Mouse (Mus musculus) frontal cortex, postnatal 10 days (tissue): ENCODE measurements at regions not wholly inside any gene's neighbourhood (a gene's known extent, or its start where the extent isn't known, plus 50 kb on each side); places are given as distances from the start of the nearest gene placed in this dataset.
"Not testable (repeated sequence)": the region's sequence is repeated elsewhere in the genome, so short reads cannot be mapped to it uniquely, and the experiment has no call there.

Source experiments
- DNase-seq, 2 experiments: peaks; one replicate each; pipeline ENCODE4 v3.0.0; 2022; ENCODE audit warnings: low spot score in 2 of 2, mixed read lengths in 1 of 2

DNA sequence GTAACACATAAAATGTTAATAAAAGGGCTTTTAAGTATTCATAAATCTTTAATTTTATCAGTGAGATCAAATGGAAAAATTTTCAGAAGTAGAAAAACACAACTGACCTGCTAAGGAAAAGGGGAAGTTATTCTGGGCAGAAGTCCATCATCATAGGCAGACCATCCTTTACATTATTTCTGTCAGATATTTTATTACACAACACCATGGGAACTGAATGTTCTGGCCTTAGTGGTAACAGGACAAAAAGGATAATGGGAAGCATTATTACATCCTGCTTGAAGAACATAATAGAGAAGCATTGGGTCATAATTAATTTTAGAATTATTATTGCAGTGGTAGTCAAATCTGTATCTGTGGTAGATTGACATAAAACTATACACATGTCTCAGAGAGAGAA is 603.5 kb upstream of the Gje1 start:
- no peak for DNase-seq

DNA sequence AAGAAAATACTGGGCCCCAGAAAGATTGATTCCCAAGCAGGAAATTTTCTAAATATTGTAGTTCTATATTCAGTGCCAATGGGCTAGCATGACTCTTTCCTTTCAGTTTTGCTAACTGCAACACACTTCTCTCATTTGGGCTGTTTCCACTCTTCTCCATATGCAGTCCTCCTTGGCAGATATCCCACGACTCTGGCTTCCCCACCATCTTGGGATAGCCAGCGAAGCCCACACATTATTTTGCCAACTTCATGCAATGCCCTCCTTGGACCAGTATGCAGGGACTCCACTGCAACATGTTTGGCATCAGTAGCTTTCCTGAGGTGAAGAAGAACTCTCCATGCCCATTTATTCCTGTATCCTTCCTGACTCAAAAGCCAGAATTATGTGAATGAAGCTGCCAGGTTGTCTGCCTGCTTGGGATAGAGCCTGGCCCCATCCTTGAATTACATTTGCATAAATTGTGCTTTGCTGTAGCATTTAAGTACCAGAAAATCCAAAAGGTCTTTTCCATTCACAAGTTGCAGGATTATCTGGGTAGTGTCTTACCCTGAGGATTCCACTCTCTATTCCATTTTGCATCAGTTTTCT is 599.1 kb upstream of the Gje1 start:
- no peak for DNase-seq

DNA sequence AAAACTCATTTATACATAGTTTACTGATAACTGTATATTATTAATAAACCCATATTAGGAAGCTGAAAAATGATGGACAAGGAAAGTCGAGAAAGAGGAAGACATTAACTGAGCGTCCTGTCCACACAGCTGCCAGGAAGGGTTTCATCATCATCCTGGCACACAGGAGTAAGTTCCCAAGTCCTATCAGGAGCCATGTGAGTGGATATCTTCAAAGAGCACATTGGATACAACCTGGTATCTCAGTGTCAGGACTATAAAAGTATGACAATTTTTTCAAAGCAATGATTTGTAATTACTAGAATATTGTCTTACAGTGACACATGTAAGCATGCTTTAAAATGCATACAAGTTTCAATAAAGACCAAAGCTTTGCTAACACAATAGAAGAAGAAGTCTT is 592.6 kb upstream of the Gje1 start:
- DNase-seq = no peak

DNA sequence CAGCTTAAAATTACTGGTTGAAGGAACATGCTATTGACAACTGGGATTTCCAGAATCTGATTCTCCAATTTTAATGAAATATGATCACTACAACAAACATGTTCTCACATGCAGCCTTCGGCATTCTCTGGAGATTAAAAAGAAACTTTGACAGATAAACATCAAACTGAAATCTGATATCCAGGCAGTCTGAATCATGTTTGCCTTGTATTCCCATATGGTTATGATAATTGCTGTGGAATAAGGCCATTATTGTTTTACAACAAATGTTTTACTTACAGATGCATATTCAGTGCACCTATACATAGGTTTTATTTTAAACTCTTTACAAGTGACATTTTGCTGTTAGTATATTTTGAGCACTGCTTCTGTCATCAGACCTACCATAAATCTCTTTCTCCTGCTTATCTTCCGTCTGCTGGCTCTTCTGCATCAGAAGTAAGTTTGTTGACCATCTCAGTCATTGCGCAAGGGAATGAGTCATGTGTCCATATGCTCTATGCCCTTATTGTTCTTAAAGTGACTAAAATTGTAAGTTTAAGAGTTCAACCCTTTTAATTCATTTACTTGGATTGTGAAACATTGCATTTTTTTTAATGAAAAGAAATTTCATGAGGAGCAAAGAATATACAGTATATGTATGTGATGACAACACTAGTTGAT is 587.9 kb upstream of the Gje1 start:
- no peak for DNase-seq

DNA sequence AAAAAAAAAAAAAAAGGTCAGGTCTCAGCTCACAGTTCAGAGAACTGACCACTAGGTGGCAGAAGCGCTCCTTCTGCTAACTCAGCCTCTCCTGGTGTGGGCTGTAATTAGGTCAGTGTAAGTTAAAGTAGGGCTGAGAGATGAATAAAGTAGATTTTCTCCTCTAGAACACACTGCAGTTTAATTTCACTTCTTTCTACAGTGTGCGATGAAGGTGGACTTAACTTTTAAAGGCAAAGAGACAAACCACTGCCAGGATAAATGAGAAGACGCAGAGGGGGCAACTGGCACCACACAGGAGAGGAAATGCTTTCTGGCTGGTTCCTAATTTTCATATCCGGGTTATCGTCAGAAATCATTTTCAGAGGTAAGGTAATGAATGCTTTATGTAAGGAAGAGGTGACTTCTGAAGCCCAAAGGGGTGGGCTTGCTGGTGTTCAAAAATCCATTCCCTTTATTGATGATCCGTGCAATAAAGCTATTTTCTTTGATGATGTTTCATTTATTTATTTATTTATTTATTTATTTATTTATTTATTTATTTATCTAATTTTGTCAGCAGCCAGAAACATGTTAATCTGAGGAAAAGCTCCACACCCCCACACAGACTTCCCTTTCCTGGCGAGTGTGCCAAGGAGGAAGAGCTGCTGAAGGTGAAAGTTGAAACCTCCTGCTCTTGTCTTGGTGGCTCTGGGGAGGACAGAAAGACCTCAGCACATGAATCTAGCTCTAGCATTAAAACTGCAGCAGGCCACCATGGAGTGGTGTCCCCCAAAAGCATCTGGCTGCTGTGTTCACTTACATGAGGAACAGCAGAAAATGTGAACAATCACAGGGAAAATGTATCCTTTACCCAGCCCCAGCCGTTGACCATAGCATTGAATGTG is 582.4 kb upstream of the Gje1 start:
- peak; percentile 19 to 66 for DNase-seq

DNA sequence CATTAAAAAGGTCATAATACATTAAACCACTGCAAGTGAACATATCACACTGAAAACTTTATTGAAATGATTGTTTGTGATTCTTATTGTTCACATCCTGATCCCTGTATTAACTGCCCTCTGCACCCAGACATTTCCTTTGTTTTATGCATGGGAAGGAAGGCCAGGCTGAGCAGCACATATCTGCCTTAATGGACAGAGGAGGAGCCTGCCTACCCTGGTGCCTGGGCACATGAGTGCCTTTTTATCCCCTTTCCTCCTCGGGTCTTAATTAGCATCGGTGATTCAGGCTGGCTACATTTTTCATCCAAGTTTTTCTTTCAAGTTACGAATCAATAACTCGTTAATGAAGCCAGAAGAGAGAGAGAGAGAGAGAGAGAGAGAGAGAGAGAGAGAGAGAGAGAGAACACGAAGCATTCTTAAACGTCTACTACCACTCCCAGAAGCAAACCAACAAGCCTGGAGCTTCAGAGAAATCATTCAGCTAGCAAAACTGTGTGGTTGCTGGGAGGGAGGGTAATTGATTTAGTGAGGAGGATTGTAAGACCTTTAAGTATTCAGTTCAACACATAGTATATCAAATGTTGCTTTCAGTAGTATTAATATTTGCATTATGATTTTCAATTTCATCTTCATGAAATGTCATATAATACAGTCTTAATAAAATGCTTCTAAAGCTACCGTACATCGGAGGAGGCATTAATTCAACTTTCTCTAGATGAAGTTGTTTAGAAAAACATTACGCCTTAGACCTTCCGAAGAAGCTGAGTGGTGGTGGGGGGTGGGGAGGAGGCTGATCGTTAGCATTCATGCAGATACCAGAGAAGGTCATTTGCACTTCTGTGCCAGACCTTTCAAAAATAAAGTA is 581.6 kb upstream of the Gje1 start:
- no peak for DNase-seq

DNA sequence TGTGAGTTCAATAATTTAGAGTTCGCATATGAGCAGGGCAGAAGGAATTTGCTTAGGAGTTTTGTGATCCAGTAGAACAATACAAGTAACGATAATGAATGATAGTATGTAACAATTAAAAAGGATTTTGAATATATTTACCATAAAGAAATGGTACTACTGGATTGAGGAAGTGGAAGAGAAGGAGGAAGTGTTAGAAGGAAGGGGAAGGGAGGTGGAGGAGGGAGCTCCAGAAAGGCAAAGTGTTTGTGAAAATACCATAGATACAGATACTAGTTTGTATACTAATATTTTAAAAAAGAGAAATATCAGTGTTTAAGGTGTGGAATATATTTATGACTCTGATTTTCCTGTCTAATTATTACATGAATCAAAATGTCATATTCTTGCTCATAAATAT is 579.2 kb upstream of the Gje1 start:
- DNase-seq = no peak

DNA sequence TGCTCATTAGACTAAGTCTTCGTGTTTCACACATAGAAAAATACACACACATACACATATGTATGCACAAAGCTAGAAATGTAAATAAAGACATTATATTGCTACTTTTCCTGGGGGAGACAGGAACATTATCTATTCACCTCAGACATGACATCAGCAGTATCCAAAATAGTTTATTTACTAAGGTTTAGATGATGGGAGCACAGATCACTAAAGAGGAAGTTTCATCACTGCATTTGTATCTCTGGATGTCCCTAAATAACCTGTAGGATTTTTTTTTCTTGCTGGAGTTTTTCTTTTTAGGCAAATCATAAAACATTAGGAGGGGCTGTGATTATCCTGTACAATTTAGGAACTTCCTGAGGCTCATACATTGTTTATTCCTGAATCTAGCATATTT is 576.1 kb upstream of the Gje1 start:
- no peak for DNase-seq

DNA sequence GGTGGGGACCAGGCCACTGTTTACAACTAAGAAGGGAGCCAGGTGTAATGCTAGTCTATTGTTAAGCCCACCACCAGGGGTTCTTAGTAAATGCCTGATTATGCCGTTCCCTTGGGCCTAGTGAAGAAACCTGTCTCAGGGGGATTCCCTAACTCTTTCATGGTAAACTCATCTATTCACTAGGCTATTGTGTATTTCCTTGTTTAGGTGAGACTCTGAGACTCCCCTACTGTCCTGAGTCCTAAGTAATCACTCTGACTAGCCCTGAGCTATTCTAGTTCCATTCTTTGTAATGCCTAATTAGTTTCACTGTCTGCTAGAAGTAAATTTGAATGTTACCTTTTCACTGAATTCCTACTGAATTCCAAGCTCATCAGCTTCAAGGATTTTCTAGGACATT is 545.3 kb upstream of the Gje1 start:
- not testable (repeated sequence) for DNase-seq

DNA sequence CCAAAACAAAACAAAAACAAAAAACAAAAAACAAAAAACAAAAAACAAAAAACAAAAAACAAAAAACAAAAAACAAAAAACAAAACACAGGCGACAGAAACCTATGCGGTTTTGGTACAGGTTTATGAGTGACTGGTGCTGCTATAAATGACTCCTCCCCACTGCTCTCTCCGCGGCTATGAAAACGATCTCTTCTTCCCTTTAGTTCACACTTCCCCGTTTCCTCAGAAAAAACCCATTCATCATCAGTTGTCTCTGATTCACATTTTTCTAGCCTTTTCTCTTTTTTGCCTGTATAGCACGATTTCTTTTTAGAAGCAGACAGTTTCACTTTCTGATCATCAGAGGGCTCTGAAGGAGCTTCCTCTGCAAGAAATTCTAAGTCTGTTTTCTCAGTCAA is 544.3 kb upstream of the Gje1 start:
- DNase-seq = not testable (repeated sequence)

DNA sequence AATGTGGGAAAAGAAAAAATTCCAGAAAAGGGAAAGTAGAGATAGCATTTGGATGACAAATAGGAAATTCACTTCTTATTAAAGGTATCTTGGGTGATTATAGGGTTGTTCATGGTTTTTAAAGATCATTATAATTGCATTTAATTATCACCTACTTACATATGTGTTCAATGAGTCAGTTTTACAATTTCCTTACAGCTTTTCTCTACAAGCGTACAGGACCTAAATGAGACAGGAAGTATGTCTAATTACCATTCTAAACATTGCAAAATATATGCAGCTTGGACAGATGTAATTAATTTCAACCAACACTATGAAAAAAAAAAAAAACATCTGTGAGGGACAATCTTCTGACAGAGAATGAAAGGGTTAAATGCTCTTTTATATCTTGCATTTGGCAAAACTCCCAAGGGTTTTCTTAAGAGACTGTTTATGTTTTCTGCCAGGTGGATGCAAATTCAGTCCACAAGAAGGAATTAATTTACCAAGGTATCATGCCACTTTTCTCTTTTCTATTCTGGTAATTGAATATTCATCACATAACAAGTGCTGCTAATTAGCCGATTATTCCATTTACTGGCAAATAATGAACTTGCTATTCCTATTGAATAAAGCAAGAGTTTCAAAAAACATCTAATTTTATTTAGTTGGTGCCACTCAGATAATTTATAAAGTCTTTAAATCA is 531.5 kb upstream of the Gje1 start:
- no peak for DNase-seq

DNA sequence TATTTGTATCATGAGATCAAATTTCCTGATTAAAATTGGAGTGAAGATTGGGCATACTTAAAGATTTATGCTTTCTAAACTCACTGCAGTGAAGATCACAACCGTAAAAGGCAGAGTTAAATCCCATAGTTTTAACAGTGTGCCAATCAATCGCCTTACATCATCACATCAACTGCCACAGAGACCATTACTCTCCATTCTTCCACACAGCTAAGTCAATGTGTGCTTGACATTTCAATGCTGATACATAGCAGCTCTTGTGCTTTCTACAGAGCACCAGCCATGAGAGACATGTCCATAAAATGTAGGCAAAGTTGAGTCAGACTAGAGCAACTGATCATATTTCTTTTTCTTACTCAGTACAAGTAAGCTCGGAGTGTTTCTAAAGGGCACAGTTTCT is 530.9 kb upstream of the Gje1 start:
- no peak for DNase-seq

DNA sequence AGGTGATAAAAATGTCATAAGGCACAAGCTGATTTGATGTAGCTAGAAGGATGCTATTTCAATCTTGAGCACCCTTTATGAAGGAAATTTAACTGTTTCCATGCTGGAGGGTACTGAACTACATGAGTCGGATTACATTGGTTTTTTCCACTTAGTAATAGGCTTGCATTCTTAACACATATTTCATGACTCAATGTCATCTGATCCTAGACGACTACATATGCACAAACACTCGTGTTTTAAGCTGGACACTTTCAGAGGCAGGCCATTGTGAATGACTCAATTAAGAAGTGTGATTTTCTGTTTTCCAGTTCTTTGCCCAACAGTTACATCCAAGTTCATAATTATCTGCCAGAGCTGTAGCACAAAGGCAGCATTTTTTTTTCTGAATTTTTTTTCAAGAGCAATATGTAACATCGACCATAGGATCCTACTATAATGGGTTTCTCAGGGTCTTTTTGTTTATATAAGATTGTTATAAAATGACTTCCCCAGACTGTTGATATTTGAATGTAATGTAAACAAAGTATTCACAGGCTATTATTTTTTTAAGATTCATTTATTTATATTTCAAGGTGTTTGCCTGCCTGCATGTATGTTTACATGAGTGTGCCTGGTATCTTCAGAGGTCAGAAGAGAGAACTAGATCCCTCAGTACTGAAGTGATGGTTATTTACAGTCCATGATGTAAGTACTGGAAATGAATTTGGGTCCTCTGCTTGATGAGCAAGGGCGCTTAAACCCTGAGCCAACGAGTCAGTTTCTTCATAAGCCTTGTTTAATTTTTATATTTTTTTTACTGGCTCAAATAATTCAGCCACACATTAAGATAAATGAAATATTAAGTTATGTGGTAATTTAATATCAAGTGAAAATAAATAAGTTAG is 526.6 kb upstream of the Gje1 start:
- no peak for DNase-seq

DNA sequence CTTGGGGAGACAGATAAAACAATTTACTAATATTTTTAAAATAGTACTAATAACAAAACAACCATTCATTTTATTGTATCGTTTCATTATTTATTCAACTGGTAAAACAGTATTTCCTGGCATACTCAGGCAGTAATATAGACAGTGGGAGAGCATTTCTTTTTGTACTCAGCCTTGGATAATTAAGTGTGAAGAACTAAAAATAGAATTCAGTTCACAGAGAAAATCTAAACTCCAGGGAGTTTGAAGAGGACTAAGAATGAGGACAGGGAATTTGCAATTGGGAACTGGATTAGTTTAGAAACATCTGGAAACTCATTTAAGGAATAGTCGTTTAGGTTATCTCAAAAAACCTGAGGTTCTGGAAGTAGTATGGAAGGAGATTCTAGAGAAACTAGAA is 525.4 kb upstream of the Gje1 start:
- DNase-seq = no peak

DNA sequence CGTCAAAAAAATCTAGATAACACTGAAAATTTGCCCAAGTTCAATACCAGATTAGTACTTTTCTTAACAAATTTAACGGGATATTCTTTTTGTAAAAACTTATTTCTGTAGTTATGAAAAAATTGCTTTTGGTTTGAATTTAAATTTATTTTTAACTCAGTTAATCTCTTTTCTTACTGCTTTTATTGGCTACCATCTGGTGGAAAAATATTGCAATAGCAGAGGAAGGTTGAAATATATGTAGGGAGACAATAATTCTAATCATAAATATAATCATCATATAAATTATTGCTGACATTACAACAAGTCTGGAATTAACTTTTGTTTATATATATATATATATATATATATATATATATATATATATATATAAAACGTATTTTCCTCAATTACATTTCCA is 500.9 kb upstream of the Gje1 start:
- no peak for DNase-seq

DNA sequence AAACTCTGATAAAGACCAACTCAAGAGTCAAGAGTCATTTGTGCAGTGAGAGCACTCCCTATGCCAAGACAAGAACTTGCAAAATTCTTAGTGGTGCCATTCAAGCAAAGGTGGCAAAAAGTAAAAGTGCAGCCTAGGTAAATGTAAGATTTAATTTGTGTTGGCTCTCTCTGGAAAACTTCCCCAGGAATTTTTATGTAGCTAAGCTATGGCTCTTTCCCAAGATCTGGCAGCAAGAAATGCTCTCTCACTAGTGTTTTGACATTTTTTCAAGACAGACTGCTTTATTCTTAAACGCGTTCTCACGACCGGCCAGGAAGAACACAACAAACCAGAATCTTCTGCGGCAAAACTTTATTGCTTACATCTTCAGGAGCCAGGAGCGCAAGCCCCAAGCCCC is 461.6 kb upstream of the Gje1 start:
- DNase-seq = no peak

DNA sequence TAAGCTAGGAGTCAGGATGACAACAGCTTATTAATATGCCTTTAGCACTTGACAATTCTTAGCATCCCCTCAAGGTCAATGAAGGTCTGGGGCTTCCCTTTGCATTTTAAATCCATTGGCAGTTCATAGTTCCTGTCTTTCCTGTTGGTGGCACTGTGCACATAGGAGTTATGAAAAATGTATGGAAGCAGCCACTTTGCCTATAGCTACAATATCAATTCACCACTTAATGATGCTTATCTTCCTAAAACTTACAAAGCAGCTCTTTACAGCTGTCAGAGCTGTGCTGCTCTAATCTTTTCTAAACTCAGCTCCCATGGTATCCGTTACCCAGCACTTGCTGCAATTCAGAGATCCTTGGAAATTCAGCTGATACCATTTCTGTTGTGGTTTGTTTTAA is 456.4 kb upstream of the Gje1 start:
- DNase-seq = no peak

DNA sequence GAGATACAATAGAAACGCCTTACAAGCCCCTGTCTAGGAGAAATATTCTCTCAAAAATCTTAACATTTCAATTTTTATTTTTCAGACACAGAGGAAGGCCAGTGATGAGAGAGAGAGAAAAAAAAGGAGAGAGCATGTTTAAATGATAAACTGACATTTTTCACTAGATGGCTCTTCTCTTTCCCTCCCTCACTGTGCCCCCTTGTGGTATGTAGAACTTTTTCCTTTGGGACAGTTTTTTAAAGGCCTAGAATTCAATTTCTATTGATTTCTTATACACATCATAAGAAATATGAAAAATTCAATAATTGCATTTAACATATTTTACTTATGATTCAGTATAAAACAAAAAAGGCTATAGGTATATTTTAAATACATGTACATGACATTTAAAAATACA is 454.5 kb upstream of the Gje1 start:
- no peak for DNase-seq

DNA sequence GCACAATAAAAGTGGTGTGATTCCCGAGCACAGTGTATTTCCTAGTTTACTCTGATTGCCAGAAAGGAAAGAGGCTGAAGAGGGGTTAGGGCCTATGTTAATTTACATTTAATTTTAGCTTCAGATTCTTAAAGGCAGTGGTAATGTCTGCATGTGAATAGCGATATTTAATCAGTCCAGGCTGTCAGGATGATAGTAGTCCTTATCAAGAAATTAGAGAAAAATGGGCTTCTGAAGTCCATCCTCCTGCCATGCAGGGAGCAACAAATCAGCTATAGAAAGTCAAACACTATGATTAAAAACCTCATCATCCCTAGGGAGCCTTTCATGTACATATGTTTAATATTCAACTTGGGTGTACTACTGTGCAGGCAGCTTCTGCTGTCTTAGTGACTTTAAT is 422.7 kb upstream of the Gje1 start:
- no peak for DNase-seq
